Mouse (Mus musculus): ENCODE measurements around the gene Ugt3a1. TPM values are rescaled to one million over a fixed set of nuclear protein-coding genes. Genes with fewer than 3 reads are reported as not detected.

Ugt3a1 gene
- polyA plus RNA-seq, 2 experiments = not detected

DNA sequence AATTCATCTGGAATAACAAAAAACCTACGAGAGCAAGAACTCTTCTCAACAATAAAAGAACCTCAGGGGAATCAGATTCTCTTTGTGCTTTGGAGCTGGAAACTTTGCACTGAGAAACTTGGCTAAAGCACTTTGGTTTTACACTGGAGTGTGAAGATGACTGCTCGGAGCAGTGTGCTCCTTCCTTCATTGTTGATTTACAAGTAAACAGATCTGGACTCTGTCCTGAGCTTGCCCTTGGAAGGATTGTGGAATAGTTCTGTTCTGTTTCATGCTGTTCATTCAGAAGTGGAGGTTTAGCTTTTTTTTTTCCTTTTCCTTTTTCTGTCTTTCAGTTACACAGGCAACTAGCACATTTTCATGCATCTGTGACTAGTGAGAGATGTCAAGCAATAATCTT is 57.9 kb downstream of the Ugt3a1 start:
- DNase-seq (ENCODE audit: low spot score) = no peak
- WGBS = 67% methylated on average over 2 of the region's 2 CpGs
- TF ChIP-seq POLR2A (IDR thresholded peaks at IDR 0.05; ENCODE audit: borderline replicate concordance, extremely low read depth, insufficient read depth, insufficient read length) = no peak
- no peak for ATAC-seq (ENCODE audit: low FRiP score, low read depth)
- Histone ChIP-seq H3K36me3 (ENCODE audit: control insufficient read depth, insufficient read depth, low read length) (no peaks in the 10 kb centered on the region), H3K27me3 (ENCODE audit: control insufficient read depth, insufficient read depth, low read length) (no peaks in the 10 kb centered on the region), H3K4me1 (ENCODE audit: control insufficient read depth, insufficient read depth, low read length) (no peaks in the 10 kb centered on the region), H3K4me3 (replicated peaks; ENCODE audit: low read length) (no peak overlapping the region), H3K9ac (ENCODE audit: low read depth, low read length, severe bottlenecking) (no peak overlapping the region), H3K9me3 (ENCODE audit: control insufficient read depth, low read length) (no peaks in the 10 kb centered on the region), H3K27ac (replicated peaks; ENCODE audit: low read depth, low read length) (no peak overlapping the region), H3K4me2 (replicated peaks; ENCODE audit: low read depth, low read length, severe bottlenecking) (no peak overlapping the region)

DNA sequence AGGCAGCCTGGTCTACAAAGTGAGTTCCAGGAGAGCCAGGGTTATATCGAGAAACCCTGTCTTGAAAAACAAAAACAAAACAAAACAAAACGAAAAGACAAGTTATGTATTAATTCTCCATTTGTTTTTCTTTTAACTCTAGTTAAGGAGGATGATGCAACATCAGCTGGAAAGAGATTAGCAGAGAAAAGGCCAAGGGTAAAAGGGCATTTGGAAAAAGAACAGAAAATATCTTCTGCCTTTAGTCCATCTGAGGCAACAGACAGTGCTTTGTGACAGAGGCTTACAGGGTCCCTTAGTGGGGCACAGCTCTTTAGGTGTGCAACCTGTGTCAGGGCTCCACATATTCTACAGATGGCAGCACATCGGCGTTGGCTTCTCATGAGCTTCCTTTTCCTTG is 58.7 kb downstream of the Ugt3a1 start, which contains the start of gene Ugt3a2:
TSS of gene Ugt3a2 (plus strand) at position 210 of the 400 bp plus-strand sequence.
- Histone ChIP-seq H3K27ac (replicated peaks; ENCODE audit: low read depth, low read length) (no peak within 1 kb of the TSS), H3K4me2 (replicated peaks; ENCODE audit: low read depth, low read length, severe bottlenecking) (no peak within 1 kb of the TSS), H3K27me3 (ENCODE audit: control insufficient read depth, insufficient read depth, low read length) (no peaks in the 10 kb centered on the region), H3K36me3 (ENCODE audit: control insufficient read depth, insufficient read depth, low read length) (no peaks in the 10 kb centered on the region), H3K9me3 (ENCODE audit: control insufficient read depth, low read length) (no peaks in the 10 kb centered on the region), H3K4me3 (replicated peaks; ENCODE audit: low read length) (no peak within 1 kb of the TSS), H3K4me1 (ENCODE audit: control insufficient read depth, insufficient read depth, low read length) (no peaks in the 10 kb centered on the region), H3K9ac (ENCODE audit: low read depth, low read length, severe bottlenecking) (no peak within 1 kb of the TSS)
- WGBS = 87% methylated on average over 4 of the region's 4 CpGs
- ATAC-seq (ENCODE audit: low FRiP score, low read depth) (no peak), DNase-seq (ENCODE audit: low spot score) (no peak)
- TF ChIP-seq POLR2A (IDR thresholded peaks at IDR 0.05; ENCODE audit: borderline replicate concordance, extremely low read depth, insufficient read depth, insufficient read length) = no peak

DNA sequence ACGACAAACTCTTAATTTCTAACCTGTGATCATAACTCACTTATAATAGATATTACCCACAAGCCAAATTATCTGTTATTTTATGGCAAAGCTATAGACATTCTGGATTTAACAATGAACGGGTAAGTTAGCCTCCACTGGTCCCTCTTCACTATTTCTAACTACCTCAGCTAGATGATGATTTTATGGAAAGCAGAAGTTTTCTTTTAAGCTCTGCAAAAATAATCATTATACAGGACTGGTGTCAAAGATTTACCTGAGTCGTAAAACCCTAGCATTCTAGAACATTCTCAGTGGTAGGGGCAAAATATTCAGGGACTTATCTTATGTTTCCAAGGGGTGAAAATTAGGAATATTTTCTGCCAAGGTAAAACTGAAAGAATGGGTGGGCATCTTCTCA is 59.9 kb downstream of the Ugt3a1 start:
- H3K9me3 ChIP-seq (ENCODE audit: control insufficient read depth, low read length) = no peaks in the 10 kb centered on the region
- H3K4me3 ChIP-seq (replicated peaks; ENCODE audit: low read length) = no peak overlapping the region
- H3K27ac ChIP-seq (replicated peaks; ENCODE audit: low read depth, low read length) = no peak overlapping the region
- no peaks in the 10 kb centered on the region for H3K4me1 ChIP-seq (ENCODE audit: control insufficient read depth, insufficient read depth, low read length)
- no peak for TF ChIP-seq POLR2A (IDR thresholded peaks at IDR 0.05; ENCODE audit: borderline replicate concordance, extremely low read depth, insufficient read depth, insufficient read length)
- DNase-seq (ENCODE audit: low spot score) (no peak), ATAC-seq (ENCODE audit: low FRiP score, low read depth) (no peak)
- WGBS = 79% methylated on average over 3 of the region's 3 CpGs
- H3K36me3 ChIP-seq (ENCODE audit: control insufficient read depth, insufficient read depth, low read length) = no peaks in the 10 kb centered on the region
- H3K27me3 ChIP-seq (ENCODE audit: control insufficient read depth, insufficient read depth, low read length) = no peaks in the 10 kb centered on the region
- H3K9ac ChIP-seq (ENCODE audit: low read depth, low read length, severe bottlenecking) = no peak overlapping the region
- no peak overlapping the region for H3K4me2 ChIP-seq (replicated peaks; ENCODE audit: low read depth, low read length, severe bottlenecking)

DNA sequence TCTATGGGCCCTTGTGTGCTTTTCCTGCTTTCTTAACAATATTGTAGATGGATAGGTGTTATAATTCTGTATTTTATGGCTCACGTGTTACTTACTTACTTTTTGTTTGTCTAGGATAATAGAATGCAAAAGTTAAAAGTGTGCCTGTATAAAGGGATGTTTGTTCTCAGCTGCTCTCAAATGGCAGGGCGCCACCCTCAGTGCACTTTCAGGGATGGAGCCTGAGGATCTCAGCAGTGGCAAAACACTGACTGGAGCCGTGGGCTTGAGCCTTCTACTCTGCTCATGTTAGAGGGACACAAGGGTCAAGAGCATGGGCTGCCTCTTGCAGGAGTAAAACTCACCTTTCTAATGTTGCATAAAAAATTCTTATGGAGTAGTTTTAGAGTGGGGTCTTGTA is 60.3 kb downstream of the Ugt3a1 start:
- Histone ChIP-seq H3K27ac (replicated peaks; ENCODE audit: low read depth, low read length) (no peak overlapping the region), H3K4me3 (replicated peaks; ENCODE audit: low read length) (no peak overlapping the region), H3K4me1 (ENCODE audit: control insufficient read depth, insufficient read depth, low read length) (no peaks in the 10 kb centered on the region), H3K36me3 (ENCODE audit: control insufficient read depth, insufficient read depth, low read length) (no peaks in the 10 kb centered on the region), H3K9me3 (ENCODE audit: control insufficient read depth, low read length) (no peaks in the 10 kb centered on the region), H3K27me3 (ENCODE audit: control insufficient read depth, insufficient read depth, low read length) (no peaks in the 10 kb centered on the region), H3K4me2 (replicated peaks; ENCODE audit: low read depth, low read length, severe bottlenecking) (no peak overlapping the region), H3K9ac (ENCODE audit: low read depth, low read length, severe bottlenecking) (no peak overlapping the region)
- WGBS = 76% methylated on average over 3 of the region's 3 CpGs
- no peak for ATAC-seq (ENCODE audit: low FRiP score, low read depth)
- no peak for TF ChIP-seq POLR2A (IDR thresholded peaks at IDR 0.05; ENCODE audit: borderline replicate concordance, extremely low read depth, insufficient read depth, insufficient read length)
- DNase-seq (ENCODE audit: low spot score) = no peak

DNA sequence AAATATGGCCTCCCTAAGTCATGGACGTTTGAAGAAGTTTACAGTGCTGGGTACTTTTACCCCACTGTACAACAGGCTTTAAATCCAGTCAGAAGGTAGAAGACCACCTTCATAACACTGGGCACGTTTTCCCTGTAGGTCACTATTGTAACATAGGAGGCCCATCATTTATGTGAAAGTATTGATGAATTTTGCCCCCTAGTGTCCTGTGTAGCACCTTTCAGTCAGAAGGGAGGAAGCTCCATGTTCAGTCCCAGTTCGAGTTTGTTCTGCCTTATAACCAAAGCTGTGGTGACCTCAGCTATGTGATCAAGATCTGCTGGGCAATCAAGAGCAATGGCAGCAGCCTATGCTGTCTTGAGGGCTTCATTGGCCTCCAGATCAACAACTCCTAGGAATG is 72.1 kb downstream of the Ugt3a1 start:
- no peaks in the 10 kb centered on the region for H3K27me3 ChIP-seq (ENCODE audit: control insufficient read depth, insufficient read depth, low read length)
- H3K9me3 ChIP-seq (ENCODE audit: control insufficient read depth, low read length) = no peaks in the 10 kb centered on the region
- H3K4me3 ChIP-seq (replicated peaks; ENCODE audit: low read length) = no peak overlapping the region
- ATAC-seq (ENCODE audit: low FRiP score, low read depth) (no peak), DNase-seq (ENCODE audit: low spot score) (no peak)
- 54% methylated on average over 3 of the region's 3 CpGs for WGBS
- H3K9ac ChIP-seq (ENCODE audit: low read depth, low read length, severe bottlenecking) = no peak overlapping the region
- no peaks in the 10 kb centered on the region for H3K36me3 ChIP-seq (ENCODE audit: control insufficient read depth, insufficient read depth, low read length)
- no peak overlapping the region for H3K4me2 ChIP-seq (replicated peaks; ENCODE audit: low read depth, low read length, severe bottlenecking)
- no peak overlapping the region for H3K27ac ChIP-seq (replicated peaks; ENCODE audit: low read depth, low read length)
- no peak for TF ChIP-seq POLR2A (IDR thresholded peaks at IDR 0.05; ENCODE audit: borderline replicate concordance, extremely low read depth, insufficient read depth, insufficient read length)
- no peaks in the 10 kb centered on the region for H3K4me1 ChIP-seq (ENCODE audit: control insufficient read depth, insufficient read depth, low read length)

DNA sequence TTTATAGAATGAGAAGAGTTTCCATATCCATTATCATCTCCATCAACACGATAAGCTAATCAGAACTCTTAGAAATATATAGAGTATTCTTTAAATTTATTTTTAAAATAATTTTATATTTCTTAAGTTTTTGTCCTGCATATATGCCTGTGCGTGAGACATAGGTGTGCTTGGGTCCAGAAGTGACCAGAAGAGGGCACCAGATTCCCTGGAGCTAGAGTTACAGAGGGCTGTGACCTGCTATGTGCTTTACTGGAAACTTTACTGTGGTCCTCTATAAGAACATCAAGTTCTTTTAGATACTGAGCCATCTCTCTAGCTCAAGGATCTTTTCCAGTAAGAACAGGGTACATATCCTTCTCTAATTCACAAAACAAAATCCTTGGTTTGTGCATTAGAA is 86.1 kb downstream of the Ugt3a1 start:
- no peak for DNase-seq (ENCODE audit: low spot score)
- Histone ChIP-seq H3K9me3 (ENCODE audit: control insufficient read depth, low read length) (no peaks in the 10 kb centered on the region), H3K27ac (replicated peaks; ENCODE audit: low read depth, low read length) (no peak overlapping the region), H3K9ac (ENCODE audit: low read depth, low read length, severe bottlenecking) (no peak overlapping the region), H3K36me3 (ENCODE audit: control insufficient read depth, insufficient read depth, low read length) (no peaks in the 10 kb centered on the region), H3K27me3 (ENCODE audit: control insufficient read depth, insufficient read depth, low read length) (no peaks in the 10 kb centered on the region), H3K4me2 (replicated peaks; ENCODE audit: low read depth, low read length, severe bottlenecking) (no peak overlapping the region), H3K4me1 (ENCODE audit: control insufficient read depth, insufficient read depth, low read length) (no peaks in the 10 kb centered on the region), H3K4me3 (replicated peaks; ENCODE audit: low read length) (no peak overlapping the region)
- TF ChIP-seq POLR2A (IDR thresholded peaks at IDR 0.05; ENCODE audit: borderline replicate concordance, extremely low read depth, insufficient read depth, insufficient read length) = no peak
- ATAC-seq (ENCODE audit: low FRiP score, low read depth) = no peak
- WGBS = 63% methylated on average over 2 of the region's 2 CpGs

Other genes starting within 250 kb of the Ugt3a1 start
- 29.2 and 31.6 TPM in 2 replicates for gene Nadk2, start 205.6 kb upstream of the Ugt3a1 start, polyA plus RNA-seq (2012; rRNA removed)
- gene Nadk2, start 205.6 kb upstream of the Ugt3a1 start, polyA plus RNA-seq (2014; fragmentation: Nextera tagmentation; extraction: Ambion mirVana) = 26.7 and 28.2 TPM in 2 replicates
- gene Lmbrd2, start 136.3 kb upstream of the Ugt3a1 start, polyA plus RNA-seq (2012; rRNA removed) = 7.4 and 7.6 TPM in 2 replicates
- gene Lmbrd2, start 136.3 kb upstream of the Ugt3a1 start, polyA plus RNA-seq (2014; fragmentation: Nextera tagmentation; extraction: Ambion mirVana) = 3.5 and 4.0 TPM in 2 replicates
- 45.4 and 46.5 TPM in 2 replicates for gene Skp2, start 121.5 kb upstream of the Ugt3a1 start, polyA plus RNA-seq (2012; rRNA removed)
- 80.7 and 91.7 TPM in 2 replicates for gene Skp2, start 121.5 kb upstream of the Ugt3a1 start, polyA plus RNA-seq (2014; fragmentation: Nextera tagmentation; extraction: Ambion mirVana)
- gene Ugt3a2, start 58.7 kb downstream of the Ugt3a1 start, polyA plus RNA-seq (2012; rRNA removed) = not detected in 2 replicates
- gene Ugt3a2, start 58.7 kb downstream of the Ugt3a1 start, polyA plus RNA-seq (2014; fragmentation: Nextera tagmentation; extraction: Ambion mirVana) = not detected in 2 replicates
- gene Capsl, start 159.1 kb downstream of the Ugt3a1 start, polyA plus RNA-seq (2012; rRNA removed) = 0.10 and 0.57 TPM in 2 replicates
- 1.7 and 2.3 TPM in 2 replicates for gene Capsl, start 159.1 kb downstream of the Ugt3a1 start, polyA plus RNA-seq (2014; fragmentation: Nextera tagmentation; extraction: Ambion mirVana)

Data from limb, embryonic 14.5 days (tissue).